Mouse (Mus musculus) cerebellum, adult 2 months (tissue): Measurements from ENCODE around the gene Dlx3.

Experiments used
- CTCF ChIP-seq: fragments of 200-500 bp; IDR thresholded peaks from 2 replicates; pipeline ENCODE4 v1.5.1; 2011; ENCODE audit warnings: low read depth, mild to moderate bottlenecking, control low read depth, low read length, moderate library complexity, borderline replicate concordance; ENCODE audit not compliant: insufficient read depth
- POLR2A ChIP-seq: fragments of 200-500 bp; IDR thresholded peaks from 2 replicates; pipeline ENCODE4 v1.6.1; 2011; ENCODE audit warnings: low read length, control low read depth, borderline replicate concordance; ENCODE audit not compliant: insufficient read depth

DNA sequence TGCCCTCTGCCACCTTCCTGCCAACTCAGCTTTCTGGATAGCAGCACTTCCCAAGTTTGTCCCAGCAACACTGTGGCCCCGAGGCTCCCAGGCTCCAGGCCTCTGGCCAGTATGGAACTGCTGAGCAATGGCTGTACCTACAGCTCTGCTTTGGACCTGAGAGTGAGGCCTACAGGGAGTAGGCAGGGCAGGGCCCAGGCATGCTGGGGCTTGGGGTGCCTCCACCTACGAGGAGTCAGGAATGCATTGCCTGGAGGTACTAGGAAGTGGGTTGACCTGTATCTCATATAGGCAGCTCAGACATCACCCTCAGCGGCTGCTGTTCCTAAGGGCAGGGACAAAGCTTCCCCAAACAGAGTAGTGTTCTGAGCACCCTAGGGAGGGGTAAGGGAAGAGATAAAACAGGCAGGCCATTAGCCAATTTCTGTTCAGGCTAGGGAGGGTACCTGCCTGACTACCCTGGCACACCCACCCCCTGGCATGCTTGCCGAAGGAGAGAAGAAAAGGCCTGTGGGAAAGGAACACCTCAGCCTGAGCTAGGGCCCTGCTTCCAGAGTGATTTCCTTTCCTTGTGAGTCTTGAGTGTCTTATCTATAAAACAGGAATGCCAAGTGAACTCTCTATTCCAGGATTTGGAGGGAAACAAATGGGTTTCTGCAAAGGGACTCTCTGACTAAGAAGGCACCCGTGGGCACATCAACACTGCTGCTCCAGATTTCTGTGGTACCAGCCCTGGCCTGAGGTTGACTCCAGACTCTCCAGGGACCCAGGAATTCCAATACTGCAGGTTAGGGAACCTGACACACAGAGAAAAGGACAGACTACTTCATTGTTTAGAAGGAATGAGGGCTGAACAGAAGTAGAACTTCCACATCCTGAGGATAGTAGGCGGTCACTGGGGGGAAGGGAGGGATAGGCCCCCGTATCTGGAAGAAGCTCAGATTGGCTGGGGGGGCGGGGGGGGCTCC is 49.5 kb upstream of the Dlx3 start:
- TF ChIP-seq POLR2A (no peak), CTCF (no peak)
